Mouse (Mus musculus): ENCODE data around the gene Pbx4. TPM values are rescaled to one million over a fixed set of nuclear protein-coding genes. Genes with fewer than 3 reads are reported as not detected.

Pbx4 gene
- polyA plus RNA-seq, 1 experiment from 2014 or later = 42.9 TPM

GRCm38 (mm10) chr8:69820466-69820865 lies 11.8 kb upstream of the Pbx4 start:
- DNase-seq (ENCODE audit: low spot score) = no peak
- Histone ChIP-seq H3K36me3 (peaks cover 56% of the 10 kb centered on the region), H3K27ac (replicated peaks) (no peak overlapping the region), H3K9me3 (replicated peaks) (no peaks in the 10 kb centered on the region), H3K27me3 (ENCODE audit: low read depth, poor library complexity, severe bottlenecking) (peaks cover 33% of the 10 kb centered on the region), H3K4me3 (no peak overlapping the region), H3K4me1 (peaks cover 51% of the 10 kb centered on the region)
- 83% methylated on average over 9 of the region's 9 CpGs for WGBS

- DNase-seq (ENCODE audit: low spot score) = peak; percentile 75
- Histone ChIP-seq H3K4me3 (peak overlapping the region; percentile 71), H3K36me3 (peaks cover 55% of the 10 kb centered on the region), H3K4me1 (peaks cover 44% of the 10 kb centered on the region), H3K27me3 (ENCODE audit: low read depth, poor library complexity, severe bottlenecking) (peaks cover 33% of the 10 kb centered on the region), H3K9me3 (replicated peaks) (no peaks in the 10 kb centered on the region), H3K27ac (replicated peaks) (peak overlapping the region; percentile 88)
- under 1% methylated on average over 16 of the region's 22 CpGs for WGBS
Measured at GRCm38 (mm10) chr8:69821971-69822385, 10.3 kb upstream of the Pbx4 start.

DNA sequence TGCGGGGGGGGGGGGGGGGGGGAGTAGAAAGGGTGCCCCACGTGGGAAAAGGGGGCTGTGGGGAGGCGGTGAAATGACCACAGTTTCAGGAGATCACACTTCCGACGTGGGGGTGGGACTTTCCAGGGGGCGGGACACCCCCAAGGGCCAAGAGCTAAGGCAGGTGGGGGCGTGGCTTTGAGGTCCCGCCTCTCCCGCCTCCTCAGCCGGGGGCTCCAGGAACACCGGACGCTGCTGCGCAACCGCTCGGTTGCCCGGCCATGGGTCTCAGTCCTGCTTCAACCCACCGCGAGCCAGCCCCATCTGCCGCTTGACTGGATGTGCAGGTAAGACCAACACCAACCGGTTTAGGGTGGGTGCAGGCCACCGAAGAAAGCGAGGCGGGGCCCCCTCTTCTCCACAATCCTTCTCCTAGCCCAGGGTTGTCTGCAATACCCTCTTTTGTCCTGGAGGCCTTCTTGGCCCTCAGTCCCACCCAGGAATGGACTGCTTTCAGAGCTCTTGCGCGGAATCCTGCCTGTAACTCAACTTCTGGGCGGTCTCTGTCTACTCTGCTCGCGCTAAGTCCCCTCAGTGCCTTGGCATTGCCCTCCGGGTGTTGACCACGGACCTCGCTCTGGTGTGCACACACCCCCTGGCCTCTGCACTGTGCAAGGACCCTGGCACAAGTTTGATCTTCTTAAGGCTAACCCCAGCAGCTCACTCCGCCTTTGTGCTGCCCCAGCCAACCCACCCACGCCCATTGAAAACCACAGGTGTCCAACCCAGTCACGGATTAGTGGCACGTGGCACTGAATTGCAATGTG lies 9.7 kb upstream of the Pbx4 start, which contains the start of gene Lpar2:
Gene Lpar2, plus strand, starts transcription at position 44 of the 806 bp plus-strand sequence.
- H3K27me3 ChIP-seq (ENCODE audit: low read depth, poor library complexity, severe bottlenecking) = peaks cover 33% of the 10 kb centered on the region
- peaks cover 55% of the 10 kb centered on the region for H3K36me3 ChIP-seq
- under 1% methylated on average over 32 of the region's 35 CpGs for WGBS
- peaks cover 44% of the 10 kb centered on the region for H3K4me1 ChIP-seq
- peak within 1 kb of the TSS; percentile 88 for H3K27ac ChIP-seq (replicated peaks)
- no peaks in the 10 kb centered on the region for H3K9me3 ChIP-seq (replicated peaks)
- H3K4me3 ChIP-seq = peak within 1 kb of the TSS; percentile 71
- peak; percentile 80 for DNase-seq (ENCODE audit: low spot score)

DNA sequence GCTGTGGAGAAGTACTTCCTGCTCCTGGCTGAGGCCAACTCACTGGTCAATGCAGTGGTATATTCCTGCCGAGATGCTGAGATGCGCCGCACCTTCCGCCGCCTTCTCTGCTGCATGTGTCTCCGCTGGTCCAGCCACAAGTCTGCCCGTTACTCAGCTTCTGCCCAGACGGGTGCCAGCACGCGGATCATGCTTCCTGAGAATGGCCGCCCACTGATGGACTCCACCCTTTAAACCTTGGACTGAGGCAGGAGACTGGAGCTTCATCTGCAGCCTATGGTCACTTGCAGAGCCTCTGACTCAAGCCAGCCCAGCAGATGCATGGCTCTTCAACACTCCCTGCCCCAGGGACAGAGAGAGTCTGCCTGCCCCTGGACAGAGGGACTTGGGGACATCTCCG lies 5.9 kb upstream of the Pbx4 start:
- Histone ChIP-seq H3K4me3 (no peak overlapping the region), H3K27ac (replicated peaks) (no peak overlapping the region), H3K27me3 (ENCODE audit: low read depth, poor library complexity, severe bottlenecking) (peaks cover 14% of the 10 kb centered on the region), H3K36me3 (peaks cover 62% of the 10 kb centered on the region), H3K4me1 (peaks cover 44% of the 10 kb centered on the region), H3K9me3 (replicated peaks) (no peaks in the 10 kb centered on the region)
- DNase-seq (ENCODE audit: low spot score) = no peak
- WGBS = 94% methylated on average over 12 of the region's 12 CpGs

DNA sequence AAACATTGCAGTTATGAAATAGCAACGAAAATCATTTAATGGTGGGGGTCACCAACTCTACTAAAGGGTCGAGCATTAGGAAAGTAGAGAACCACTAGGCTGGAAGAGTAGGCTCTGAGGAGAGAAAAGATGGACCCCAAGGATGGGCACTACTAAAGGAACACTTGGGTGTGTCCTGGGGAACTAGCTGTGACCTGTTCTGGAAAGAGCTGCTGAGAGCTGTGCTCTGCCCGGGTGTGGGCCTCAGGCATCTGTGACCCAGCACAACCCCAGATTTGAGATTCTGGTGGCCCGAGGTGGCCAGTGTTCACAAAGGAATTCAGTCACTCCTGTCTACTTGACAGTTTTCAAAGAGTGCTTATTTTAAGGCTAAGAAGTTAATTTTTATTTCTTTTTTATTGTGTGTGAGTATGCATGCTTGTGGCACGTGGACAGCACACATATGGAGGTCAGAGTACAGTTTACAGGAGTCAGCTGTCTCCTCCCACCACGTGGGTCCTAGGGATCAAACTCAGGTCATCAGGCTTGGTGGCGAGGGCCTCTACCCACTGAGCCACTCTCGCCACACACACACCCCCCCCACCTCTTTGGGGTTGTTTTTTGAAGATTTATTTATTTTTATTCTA lies 4.9 kb downstream of the Pbx4 start:
- Histone ChIP-seq H3K4me3 (no peak overlapping the region), H3K27ac (replicated peaks) (no peak overlapping the region), H3K27me3 (ENCODE audit: low read depth, poor library complexity, severe bottlenecking) (no peaks in the 10 kb centered on the region), H3K9me3 (replicated peaks) (no peaks in the 10 kb centered on the region), H3K4me1 (peaks cover 16% of the 10 kb centered on the region), H3K36me3 (peaks cover 49% of the 10 kb centered on the region)
- WGBS = 84% methylated on average over 8 of the region's 8 CpGs
- no peak for DNase-seq (ENCODE audit: low spot score)

- WGBS = 83% methylated on average over 3 of the region's 3 CpGs
- Histone ChIP-seq H3K9me3 (replicated peaks) (0 out of 2 replicates have a peak, but pooled peaks cover 3% of the 10 kb centered on the region), H3K4me1 (no peaks in the 10 kb centered on the region), H3K27ac (replicated peaks) (no peak overlapping the region), H3K4me3 (no peak overlapping the region), H3K36me3 (peaks cover 35% of the 10 kb centered on the region), H3K27me3 (ENCODE audit: low read depth, poor library complexity, severe bottlenecking) (no peaks in the 10 kb centered on the region)
- DNase-seq (ENCODE audit: low spot score) = no peak
Measured at GRCm38 (mm10) chr8:69847167-69848065, 15.1 kb downstream of the Pbx4 start.

- Histone ChIP-seq H3K4me3 (no peak overlapping the region), H3K4me1 (no peaks in the 10 kb centered on the region), H3K36me3 (peaks cover 44% of the 10 kb centered on the region), H3K9me3 (replicated peaks) (0 out of 2 replicates have a peak, but pooled peaks cover 3% of the 10 kb centered on the region), H3K27ac (replicated peaks) (no peak overlapping the region), H3K27me3 (ENCODE audit: low read depth, poor library complexity, severe bottlenecking) (no peaks in the 10 kb centered on the region)
- 89% methylated on average over 8 of the region's 8 CpGs for WGBS
- DNase-seq (ENCODE audit: low spot score) = no peak
Measured at GRCm38 (mm10) chr8:69848951-69849350, 16.7 kb downstream of the Pbx4 start.

GRCm38 (mm10) chr8:69849899-69850298 lies 17.6 kb downstream of the Pbx4 start:
- H3K4me1 ChIP-seq = no peaks in the 10 kb centered on the region
- H3K27ac ChIP-seq (replicated peaks) = no peak overlapping the region
- no peak overlapping the region for H3K4me3 ChIP-seq
- H3K27me3 ChIP-seq (ENCODE audit: low read depth, poor library complexity, severe bottlenecking) = no peaks in the 10 kb centered on the region
- H3K36me3 ChIP-seq = peaks cover 45% of the 10 kb centered on the region
- WGBS = 49% methylated on average over 3 of the region's 3 CpGs
- no peak for DNase-seq (ENCODE audit: low spot score)
- 0 out of 2 replicates have a peak, but pooled peaks cover 3% of the 10 kb centered on the region for H3K9me3 ChIP-seq (replicated peaks)

GRCm38 (mm10) chr8:69850926-69851506 lies 18.7 kb downstream of the Pbx4 start:
- no peak for DNase-seq (ENCODE audit: low spot score)
- Histone ChIP-seq H3K4me3 (no peak overlapping the region), H3K27me3 (ENCODE audit: low read depth, poor library complexity, severe bottlenecking) (no peaks in the 10 kb centered on the region), H3K9me3 (replicated peaks) (0 out of 2 replicates have a peak, but pooled peaks cover 3% of the 10 kb centered on the region), H3K4me1 (no peaks in the 10 kb centered on the region), H3K27ac (replicated peaks) (no peak overlapping the region), H3K36me3 (peaks cover 45% of the 10 kb centered on the region)
- WGBS = 84% methylated on average over 7 of the region's 7 CpGs

GRCm38 (mm10) chr8:69853869-69854268 lies 21.6 kb downstream of the Pbx4 start:
- DNase-seq (ENCODE audit: low spot score) = no peak
- H3K36me3 ChIP-seq = peaks cover 49% of the 10 kb centered on the region
- H3K27me3 ChIP-seq (ENCODE audit: low read depth, poor library complexity, severe bottlenecking) = no peaks in the 10 kb centered on the region
- H3K4me3 ChIP-seq = no peak overlapping the region
- 91% methylated on average over 10 of the region's 10 CpGs for WGBS
- H3K4me1 ChIP-seq = no peaks in the 10 kb centered on the region
- H3K9me3 ChIP-seq (replicated peaks) = 0 out of 2 replicates have a peak, but pooled peaks cover 3% of the 10 kb centered on the region
- no peak overlapping the region for H3K27ac ChIP-seq (replicated peaks)

DNA sequence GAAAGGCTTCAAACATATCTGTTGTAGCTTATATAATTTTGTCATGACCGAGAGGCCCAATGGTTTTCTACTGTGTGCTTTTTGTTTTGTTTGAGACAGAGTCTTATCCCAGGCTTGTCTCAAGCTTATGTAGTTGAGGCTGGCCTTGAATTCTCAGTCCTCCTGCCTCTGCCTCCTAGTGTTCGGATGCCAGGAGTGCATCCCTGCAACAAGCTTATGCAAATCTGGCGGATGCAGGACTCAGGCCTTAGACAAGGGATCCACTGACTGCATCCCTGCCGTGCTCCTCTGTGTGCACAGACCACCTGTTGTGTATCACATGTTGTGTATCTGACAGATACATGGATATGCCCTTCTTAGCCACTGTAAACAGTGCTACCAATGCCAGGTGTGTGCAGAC lies 28.5 kb downstream of the Pbx4 start:
- no peaks in the 10 kb centered on the region for H3K9me3 ChIP-seq (replicated peaks)
- 56% methylated on average over 4 of the region's 4 CpGs for WGBS
- no peak overlapping the region for H3K4me3 ChIP-seq
- no peaks in the 10 kb centered on the region for H3K4me1 ChIP-seq
- no peak overlapping the region for H3K27ac ChIP-seq (replicated peaks)
- DNase-seq (ENCODE audit: low spot score) = no peak
- H3K27me3 ChIP-seq (ENCODE audit: low read depth, poor library complexity, severe bottlenecking) = no peaks in the 10 kb centered on the region
- peaks cover 63% of the 10 kb centered on the region for H3K36me3 ChIP-seq

- no peak overlapping the region for H3K27ac ChIP-seq (replicated peaks)
- DNase-seq (ENCODE audit: low spot score) = no peak
- no peak overlapping the region for H3K4me3 ChIP-seq
- H3K4me1 ChIP-seq = no peaks in the 10 kb centered on the region
- H3K27me3 ChIP-seq (ENCODE audit: low read depth, poor library complexity, severe bottlenecking) = no peaks in the 10 kb centered on the region
- WGBS = 74% methylated on average over 2 of the region's 2 CpGs
- peaks cover 68% of the 10 kb centered on the region for H3K36me3 ChIP-seq
- H3K9me3 ChIP-seq (replicated peaks) = no peaks in the 10 kb centered on the region
Measured at GRCm38 (mm10) chr8:69861251-69861650, 29.0 kb downstream of the Pbx4 start.

Measured in midbrain, embryonic 10.5 days (tissue).